Mouse (Mus musculus) c-Kit-positive CD71-positive TER-119-positive erythroid progenitor cells, embryonic 14.5 days (primary cell): Measurements from ENCODE around the gene Ccdc162.

Source experiments
- DNase-seq: peaks from one replicate; pipeline ENCODE4 v3.0.0-alpha.2; 2013; ENCODE audit warnings: low spot score

Ccdc162 gene

DNA sequence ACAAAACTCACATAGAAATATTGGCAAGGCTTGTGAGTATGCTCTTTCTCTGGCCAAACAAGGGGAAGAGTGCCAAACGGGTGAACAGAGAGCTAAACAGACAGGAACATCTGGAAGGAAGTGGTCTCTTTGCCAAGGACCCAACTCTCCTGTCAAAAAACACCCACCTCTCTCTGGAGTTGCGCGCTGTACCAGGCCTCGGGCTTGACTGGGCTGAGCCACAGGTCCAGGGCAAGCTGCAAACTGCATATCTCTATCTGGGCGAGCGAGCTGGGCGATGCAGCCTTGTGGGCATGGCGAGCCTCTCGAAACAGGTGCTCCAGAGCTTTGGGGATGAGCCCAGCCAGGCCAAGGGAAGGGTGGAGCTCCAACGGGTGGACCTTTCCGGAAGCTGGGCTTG lies 82.6 kb downstream of the Ccdc162 start:
- no peak for DNase-seq

DNA sequence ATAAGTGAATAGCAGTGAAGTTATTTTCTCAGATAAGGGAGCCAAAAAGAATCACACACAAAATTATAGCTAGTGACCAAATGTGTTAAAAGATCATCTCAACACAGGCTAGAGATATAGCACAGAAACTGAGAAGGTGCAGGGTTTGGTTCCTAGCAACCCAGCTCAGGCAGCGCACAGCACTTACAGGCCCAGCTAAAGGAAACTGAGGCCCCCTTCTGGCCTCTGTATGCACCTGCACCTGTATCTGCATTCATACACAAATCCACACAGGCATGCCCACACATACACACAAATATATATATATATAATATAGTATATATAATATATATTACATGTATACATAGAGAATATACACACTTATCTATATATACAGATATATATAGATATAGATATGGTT lies 84.4 kb downstream of the Ccdc162 start:
- peak; percentile 4 for DNase-seq

GRCm38 (mm10) chr10:41626996-41627395 lies 89.4 kb downstream of the Ccdc162 start:
- no peak for DNase-seq

GRCm38 (mm10) chr10:41619988-41620387 lies 96.4 kb downstream of the Ccdc162 start:
- DNase-seq: no peak

GRCm38 (mm10) chr10:41615487-41615886 lies 100.9 kb downstream of the Ccdc162 start:
- no peak for DNase-seq

- no peak for DNase-seq
Observed at GRCm38 (mm10) chr10:41611941-41612340, 104.5 kb downstream of the Ccdc162 start.

DNA sequence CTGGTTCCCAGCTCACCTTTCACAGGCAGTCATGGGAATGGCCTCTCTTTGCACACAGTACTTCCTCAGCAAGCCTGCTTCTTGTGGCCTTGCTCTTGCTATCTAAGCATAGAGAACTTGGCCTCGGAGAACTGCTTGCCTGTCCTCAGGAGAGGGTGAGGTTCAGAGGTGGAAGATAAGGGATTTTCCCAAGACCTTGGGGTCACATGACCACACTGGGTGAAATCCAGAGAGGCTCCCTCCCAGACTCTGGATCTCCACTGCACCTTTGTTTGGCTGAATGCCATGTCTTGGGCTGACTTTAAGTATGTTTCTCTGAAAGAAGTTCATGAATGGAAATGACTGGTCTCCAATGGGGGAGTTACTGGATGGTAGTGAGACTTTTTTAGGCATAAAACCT lies 107.0 kb downstream of the Ccdc162 start:
- no peak for DNase-seq

GRCm38 (mm10) chr10:41608485-41608884 lies 107.9 kb downstream of the Ccdc162 start:
- DNase-seq: no peak

DNA sequence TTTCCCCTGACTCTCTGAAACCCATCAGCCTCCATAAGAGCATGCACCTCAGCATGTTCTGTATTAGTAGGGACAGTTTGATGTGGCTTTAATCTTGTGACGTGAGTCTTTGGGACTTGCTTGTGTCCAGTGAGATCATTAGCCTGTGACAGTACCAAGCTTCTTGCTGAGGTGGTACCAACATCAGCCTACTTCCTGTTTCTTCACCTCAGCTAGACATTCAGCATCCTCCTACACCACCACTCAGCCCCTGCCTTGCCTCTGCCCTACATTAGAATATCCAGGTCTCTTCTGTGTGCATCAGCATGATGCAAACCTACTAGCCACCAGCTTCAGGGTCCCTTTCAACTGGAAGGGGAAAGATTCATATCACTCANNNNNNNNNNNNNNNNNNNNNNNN lies 113.8 kb downstream of the Ccdc162 start:
- DNase-seq: no peak

DNA sequence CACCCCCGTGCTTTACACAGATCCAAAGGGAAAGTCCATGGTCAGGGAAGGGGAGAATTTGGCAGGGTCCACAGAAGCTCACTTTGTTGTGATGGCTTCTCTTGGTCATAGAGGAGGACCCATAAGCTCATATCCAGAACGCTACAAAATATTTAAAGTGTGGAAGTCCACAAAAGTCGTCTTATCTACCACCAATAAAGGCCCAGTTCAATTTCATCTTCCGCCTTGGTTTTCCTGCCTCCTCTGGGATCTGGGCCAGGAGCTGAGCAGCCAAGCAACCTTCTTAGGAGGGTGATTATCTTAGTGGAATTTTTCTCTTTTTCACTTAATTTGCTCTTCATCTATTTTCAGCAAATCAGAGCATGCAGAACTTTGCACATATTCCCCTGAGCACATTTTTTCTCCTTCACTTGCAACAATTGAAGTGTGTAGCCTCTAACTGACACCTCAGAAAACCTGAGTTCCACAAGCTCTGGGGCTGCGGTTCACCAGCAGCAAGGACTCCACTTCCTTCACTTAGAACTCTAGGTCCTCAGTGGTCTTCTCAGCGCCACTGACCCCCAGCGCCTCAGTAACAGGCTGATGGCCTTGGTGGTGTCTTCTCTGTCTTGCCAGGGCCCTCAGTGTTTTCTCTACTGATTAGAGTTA lies 114.4 kb downstream of the Ccdc162 start:
- no peak for DNase-seq

DNA sequence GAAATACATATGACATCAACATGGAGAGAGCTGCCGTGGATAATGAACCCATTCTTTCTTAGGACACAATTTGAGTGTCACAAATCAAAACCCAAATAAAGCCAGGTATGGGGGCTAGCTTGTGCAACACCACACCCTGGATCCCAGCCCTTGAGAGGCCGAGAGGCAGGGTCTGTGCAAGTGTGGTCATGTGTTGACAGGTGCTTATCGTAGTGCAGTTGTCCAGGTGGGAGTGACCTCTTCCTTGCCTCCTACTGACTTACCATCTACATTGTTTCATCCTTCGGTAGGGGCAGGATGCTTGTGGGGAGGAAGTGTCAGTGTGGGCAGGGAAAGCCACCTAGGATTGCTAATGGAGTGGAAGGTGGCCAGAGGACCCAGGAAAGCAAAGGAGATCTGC lies 115.1 kb downstream of the Ccdc162 start:
- no peak for DNase-seq

DNA sequence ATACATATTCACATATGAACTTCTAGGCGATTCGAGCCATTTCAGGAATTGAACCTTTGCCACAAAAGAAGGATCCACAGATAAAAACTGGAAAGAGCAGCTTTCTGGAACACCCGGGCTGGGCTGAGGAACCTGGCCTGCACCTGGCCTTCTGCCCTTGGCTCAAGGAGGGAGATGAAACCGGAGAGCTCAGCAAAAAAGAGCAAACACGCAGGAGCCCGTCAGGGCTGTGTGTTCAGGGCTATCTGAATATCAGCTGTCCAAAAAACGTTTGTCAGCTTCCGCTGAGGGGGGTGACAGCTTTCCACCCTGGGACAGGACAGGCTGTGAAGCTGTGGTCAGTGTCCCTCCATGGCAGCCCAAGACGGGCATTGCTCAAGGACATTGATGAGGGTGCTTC lies 117.4 kb downstream of the Ccdc162 start:
- no peak for DNase-seq

GRCm38 (mm10) chr10:41598221-41598620 lies 118.2 kb downstream of the Ccdc162 start:
- no peak for DNase-seq

GRCm38 (mm10) chr10:41595550-41595949 lies 120.9 kb downstream of the Ccdc162 start:
- no peak for DNase-seq

- DNase-seq: no peak
Observed at GRCm38 (mm10) chr10:41594957-41595356, 121.5 kb downstream of the Ccdc162 start.

- DNase-seq: no peak
Observed at GRCm38 (mm10) chr10:41594433-41594832, 122.0 kb downstream of the Ccdc162 start.

- DNase-seq: no peak
Observed at GRCm38 (mm10) chr10:41588616-41589015, 127.8 kb downstream of the Ccdc162 start.

DNA sequence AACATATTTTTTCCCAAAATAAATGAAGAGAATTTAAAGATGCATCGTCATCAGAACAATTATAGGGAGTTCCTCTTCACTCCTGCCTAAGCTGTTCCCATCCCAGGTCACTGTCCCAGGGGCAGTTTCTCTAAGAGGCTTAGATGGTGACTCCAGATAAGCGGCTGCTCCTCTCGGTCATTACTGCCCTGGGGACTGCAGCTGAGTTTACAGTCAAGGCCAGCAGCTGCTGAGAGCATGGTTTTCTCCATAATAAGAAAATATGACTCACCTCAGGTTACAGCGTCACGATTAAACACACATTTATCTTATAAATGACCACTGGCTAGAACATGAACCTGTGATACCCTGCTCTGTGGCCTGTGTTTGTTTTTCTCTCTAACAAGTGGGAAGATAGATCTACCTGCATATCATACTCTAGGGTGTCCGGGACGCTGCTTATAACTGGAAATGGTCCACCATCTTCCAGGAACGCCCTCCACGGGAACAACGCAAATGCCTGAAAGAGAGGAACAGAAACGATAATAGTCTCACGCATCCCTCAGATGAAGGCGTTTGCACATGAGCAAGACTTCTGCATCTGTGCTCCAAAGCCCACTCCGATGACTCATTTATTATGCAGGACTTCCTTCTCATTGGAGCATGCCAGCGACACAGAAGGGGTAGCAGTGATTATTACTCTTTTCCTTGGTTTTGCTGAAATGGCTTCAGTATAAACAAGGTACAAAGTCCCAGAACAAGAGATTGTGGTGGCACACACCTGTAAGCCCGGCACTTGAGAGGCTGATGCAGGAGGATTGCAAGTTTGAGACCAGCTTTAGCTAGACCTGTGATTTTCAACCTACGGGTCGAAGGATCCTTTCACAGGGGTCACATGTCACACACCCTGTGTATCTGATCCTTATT lies 129.2 kb downstream of the Ccdc162 start:
- DNase-seq: no peak

DNA sequence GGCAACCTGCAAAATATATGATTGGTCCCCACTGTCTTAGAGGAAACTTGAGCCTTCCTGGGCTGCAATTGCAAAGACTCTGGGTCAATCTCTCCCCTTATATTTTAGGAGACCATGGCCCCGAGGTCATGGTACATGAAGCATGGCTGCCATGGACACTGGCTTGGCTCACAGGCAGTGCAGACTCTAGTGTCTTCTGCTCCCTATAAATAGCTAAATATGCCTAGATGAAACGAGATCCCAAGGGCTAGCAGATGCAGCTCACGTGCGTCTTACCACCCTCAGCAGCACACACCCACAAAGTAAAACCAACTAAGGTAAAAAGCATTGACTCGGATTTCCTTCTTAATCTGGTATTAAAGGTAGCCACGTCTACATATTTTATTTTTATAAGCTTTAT lies 133.1 kb downstream of the Ccdc162 start:
- DNase-seq: no peak

GRCm38 (mm10) chr10:41582901-41583361 lies 133.5 kb downstream of the Ccdc162 start:
- no peak for DNase-seq

GRCm38 (mm10) chr10:41580441-41580840 lies 136.0 kb downstream of the Ccdc162 start:
- DNase-seq: no peak

DNA sequence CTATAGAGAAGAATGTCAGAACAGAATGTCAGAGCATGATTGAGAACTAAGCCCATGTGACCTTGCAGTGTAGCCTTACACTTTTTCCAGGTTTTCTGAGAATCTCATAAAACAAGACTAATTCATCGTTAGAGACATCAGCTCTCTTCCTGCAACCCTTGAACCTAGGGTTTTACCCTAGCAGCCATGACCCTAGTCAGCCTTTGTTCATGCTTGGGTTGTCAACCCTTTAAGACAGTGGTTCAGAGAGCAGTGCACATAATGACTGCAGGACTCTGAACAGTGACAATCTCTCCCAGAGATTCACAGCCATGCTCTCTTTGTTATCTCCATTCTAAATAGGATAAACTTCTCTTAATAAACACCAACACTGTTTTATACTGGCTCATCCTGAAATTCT lies 137.9 kb downstream of the Ccdc162 start:
- no peak for DNase-seq

GRCm38 (mm10) chr10:41576328-41576833 lies 140.1 kb downstream of the Ccdc162 start:
- DNase-seq: no peak
